Mouse (Mus musculus): ENCODE results near the gene Ccl26.

Gene Ccl26

GRCm38 (mm10) chr5:135537794-135538214 lies 25.6 kb downstream of the Ccl26 start:
- DNase-seq (ENCODE audit: low spot score): no peak

- DNase-seq (ENCODE audit: low spot score): no peak
Observed at GRCm38 (mm10) chr5:135537326-135537725, 26.0 kb downstream of the Ccl26 start.

- no peak for DNase-seq (ENCODE audit: low spot score)
Observed at GRCm38 (mm10) chr5:135535867-135536266, 27.5 kb downstream of the Ccl26 start.

GRCm38 (mm10) chr5:135533431-135533830 lies 29.9 kb downstream of the Ccl26 start:
- no peak for DNase-seq (ENCODE audit: low spot score)

- DNase-seq (ENCODE audit: low spot score): no peak
Observed at GRCm38 (mm10) chr5:135531306-135531845, 32.0 kb downstream of the Ccl26 start.

- DNase-seq (ENCODE audit: low spot score): no peak
Observed at GRCm38 (mm10) chr5:135529964-135530363, 33.4 kb downstream of the Ccl26 start.

- no peak for DNase-seq (ENCODE audit: low spot score)
Observed at GRCm38 (mm10) chr5:135529310-135529709, 34.1 kb downstream of the Ccl26 start.

GRCm38 (mm10) chr5:135527986-135528385 lies 35.4 kb downstream of the Ccl26 start:
- DNase-seq (ENCODE audit: low spot score): no peak

- no peak for DNase-seq (ENCODE audit: low spot score)
Observed at GRCm38 (mm10) chr5:135524660-135525560, 38.5 kb downstream of the Ccl26 start.

GRCm38 (mm10) chr5:135524087-135524486 lies 39.3 kb downstream of the Ccl26 start:
- no peak for DNase-seq (ENCODE audit: low spot score)

GRCm38 (mm10) chr5:135522111-135522722 lies 41.2 kb downstream of the Ccl26 start:
- no peak for DNase-seq (ENCODE audit: low spot score)

GRCm38 (mm10) chr5:135517348-135517883 lies 46.0 kb downstream of the Ccl26 start:
- DNase-seq (ENCODE audit: low spot score): no peak

- DNase-seq (ENCODE audit: low spot score): no peak
Observed at GRCm38 (mm10) chr5:135513131-135513530, 50.2 kb downstream of the Ccl26 start.

- no peak for DNase-seq (ENCODE audit: low spot score)
Observed at GRCm38 (mm10) chr5:135511105-135511504, 52.3 kb downstream of the Ccl26 start.
